Mouse (Mus musculus): ENCODE results near the gene Tnrc6c. TPM values are rescaled to one million over a fixed set of nuclear protein-coding genes. Genes with fewer than 3 reads are reported as not detected.
A peak's percentile ranks its signal among the peaks of the same experiment; 100 is the strongest.

Tnrc6c gene
- polyA plus RNA-seq, 1 experiment from 2014 or later, result 3.0 TPM

GRCm38 (mm10) chr11:117676649-117677048 is 22.6 kb downstream of the Tnrc6c start:
- no peaks in the 10 kb centered on the region for H3K9me3 ChIP-seq (ENCODE audit: low read length)
- H3K4me1 ChIP-seq (ENCODE audit: insufficient read depth), result peaks cover 6% of the 10 kb centered on the region; the same call in 1 of the 2 replicates
- no peak overlapping the region for H3K4me2 ChIP-seq (ENCODE audit: low read depth, low read length)
- ATAC-seq (no peak), DNase-seq (no peak)
- WGBS (ENCODE audit: insufficient replicate concordance), result 50% methylated on average over 2 of the region's 2 CpGs
- H3K4me3 ChIP-seq (ENCODE audit: low read depth, low read length), result no peak overlapping the region
- H3K36me3 ChIP-seq (replicated peaks; ENCODE audit: insufficient read depth, low read length), result no peaks in the 10 kb centered on the region
- no peaks in the 10 kb centered on the region for H3K27me3 ChIP-seq (ENCODE audit: insufficient read depth, low read length)
- TF ChIP-seq CTCF (IDR thresholded peaks at IDR 0.05; ENCODE audit: low read depth), result no peak
- TF ChIP-seq EP300 (IDR thresholded peaks at IDR 0.05; ENCODE audit: low read depth), result no peak
- H3K27ac ChIP-seq (ENCODE audit: low read depth), result no peak overlapping the region
- no peak overlapping the region for H3K9ac ChIP-seq (replicated peaks)

- H3K36me3 ChIP-seq (replicated peaks; ENCODE audit: insufficient read depth, low read length), result no peaks in the 10 kb centered on the region
- TF ChIP-seq CTCF (IDR thresholded peaks at IDR 0.05; ENCODE audit: low read depth) (no peak), EP300 (IDR thresholded peaks at IDR 0.05; ENCODE audit: low read depth) (no peak)
- peaks cover 6% of the 10 kb centered on the region; the same call in 1 of the 2 replicates for H3K4me1 ChIP-seq (ENCODE audit: insufficient read depth)
- no peak overlapping the region for H3K4me2 ChIP-seq (ENCODE audit: low read depth, low read length)
- H3K9me3 ChIP-seq (ENCODE audit: low read length), result no peaks in the 10 kb centered on the region
- H3K27ac ChIP-seq (ENCODE audit: low read depth), result no peak overlapping the region
- no peak for DNase-seq
- H3K9ac ChIP-seq (replicated peaks), result no peak overlapping the region
- WGBS (ENCODE audit: insufficient replicate concordance), result 60% methylated on average over 3 of the region's 3 CpGs
- no peak for ATAC-seq
- H3K4me3 ChIP-seq (ENCODE audit: low read depth, low read length), result no peak overlapping the region
- H3K27me3 ChIP-seq (ENCODE audit: insufficient read depth, low read length), result no peaks in the 10 kb centered on the region
These were observed 23.0 kb downstream of the Tnrc6c start for GRCm38 (mm10) chr11:117677111-117677510.

- no peak for TF ChIP-seq EP300 (IDR thresholded peaks at IDR 0.05; ENCODE audit: low read depth)
- no peak for TF ChIP-seq CTCF (IDR thresholded peaks at IDR 0.05; ENCODE audit: low read depth)
- DNase-seq (no peak), ATAC-seq (no peak)
- no peak overlapping the region for H3K9ac ChIP-seq (replicated peaks)
- peaks cover 6% of the 10 kb centered on the region; the same call in 1 of the 2 replicates for H3K4me1 ChIP-seq (ENCODE audit: insufficient read depth)
- no peaks in the 10 kb centered on the region for H3K36me3 ChIP-seq (replicated peaks; ENCODE audit: insufficient read depth, low read length)
- no peak overlapping the region for H3K4me2 ChIP-seq (ENCODE audit: low read depth, low read length)
- H3K27me3 ChIP-seq (ENCODE audit: insufficient read depth, low read length), result no peaks in the 10 kb centered on the region
- no peak overlapping the region for H3K27ac ChIP-seq (ENCODE audit: low read depth)
- 85% methylated on average over 3 of the region's 3 CpGs for WGBS (ENCODE audit: insufficient replicate concordance)
- H3K4me3 ChIP-seq (ENCODE audit: low read depth, low read length), result no peak overlapping the region
- H3K9me3 ChIP-seq (ENCODE audit: low read length), result no peaks in the 10 kb centered on the region
These were observed 23.5 kb downstream of the Tnrc6c start for GRCm38 (mm10) chr11:117677594-117677993.

GRCm38 (mm10) chr11:117678155-117678554 is 24.1 kb downstream of the Tnrc6c start:
- ATAC-seq, result no peak
- Histone ChIP-seq H3K27ac (ENCODE audit: low read depth) (no peak overlapping the region), H3K9ac (replicated peaks) (no peak overlapping the region), H3K27me3 (ENCODE audit: insufficient read depth, low read length) (no peaks in the 10 kb centered on the region), H3K4me3 (ENCODE audit: low read depth, low read length) (no peak overlapping the region), H3K36me3 (replicated peaks; ENCODE audit: insufficient read depth, low read length) (no peaks in the 10 kb centered on the region), H3K9me3 (ENCODE audit: low read length) (no peaks in the 10 kb centered on the region), H3K4me1 (ENCODE audit: insufficient read depth) (peaks cover 6% of the 10 kb centered on the region; the same call in 1 of the 2 replicates), H3K4me2 (ENCODE audit: low read depth, low read length) (no peak overlapping the region)
- TF ChIP-seq CTCF (IDR thresholded peaks at IDR 0.05; ENCODE audit: low read depth) (no peak), EP300 (IDR thresholded peaks at IDR 0.05; ENCODE audit: low read depth) (no peak)
- WGBS (ENCODE audit: insufficient replicate concordance), result 79% methylated on average over 4 of the region's 4 CpGs
- DNase-seq, result no peak

- DNase-seq, result no peak
These were observed 24.7 kb downstream of the Tnrc6c start for GRCm38 (mm10) chr11:117678740-117679139.

GRCm38 (mm10) chr11:117684640-117685039 is 30.6 kb downstream of the Tnrc6c start:
- H3K27ac ChIP-seq (ENCODE audit: low read depth), result no peak overlapping the region
- no peak overlapping the region for H3K4me2 ChIP-seq (ENCODE audit: low read depth, low read length)
- DNase-seq (no peak), ATAC-seq (no peak)
- no peaks in the 10 kb centered on the region for H3K9me3 ChIP-seq (ENCODE audit: low read length)
- no peaks in the 10 kb centered on the region for H3K36me3 ChIP-seq (replicated peaks; ENCODE audit: insufficient read depth, low read length)
- H3K4me1 ChIP-seq (ENCODE audit: insufficient read depth), result peaks cover 19% of the 10 kb centered on the region
- H3K27me3 ChIP-seq (ENCODE audit: insufficient read depth, low read length), result no peaks in the 10 kb centered on the region
- 63% methylated on average over 5 of the region's 5 CpGs for WGBS (ENCODE audit: insufficient replicate concordance)
- H3K9ac ChIP-seq (replicated peaks), result no peak overlapping the region
- H3K4me3 ChIP-seq (ENCODE audit: low read depth, low read length), result no peak overlapping the region
- TF ChIP-seq EP300 (IDR thresholded peaks at IDR 0.05; ENCODE audit: low read depth) (no peak), CTCF (IDR thresholded peaks at IDR 0.05; ENCODE audit: low read depth) (no peak)

More at GRCm38 (mm10) chr11:117678740-117679139, 24.7 kb downstream of the Tnrc6c start:
- ATAC-seq, result no peak
- 41% methylated on average over 2 of the region's 2 CpGs for WGBS (ENCODE audit: insufficient replicate concordance)
- no peak overlapping the region for H3K27ac ChIP-seq (ENCODE audit: low read depth)
- no peak overlapping the region for H3K4me2 ChIP-seq (ENCODE audit: low read depth, low read length)
- H3K9ac ChIP-seq (replicated peaks), result no peak overlapping the region
- no peak overlapping the region for H3K4me3 ChIP-seq (ENCODE audit: low read depth, low read length)
- no peaks in the 10 kb centered on the region for H3K36me3 ChIP-seq (replicated peaks; ENCODE audit: insufficient read depth, low read length)
- TF ChIP-seq CTCF (IDR thresholded peaks at IDR 0.05; ENCODE audit: low read depth), result peak; percentile 58
- no peak for TF ChIP-seq EP300 (IDR thresholded peaks at IDR 0.05; ENCODE audit: low read depth)
- no peaks in the 10 kb centered on the region for H3K9me3 ChIP-seq (ENCODE audit: low read length)
- peaks cover 6% of the 10 kb centered on the region; the same call in 1 of the 2 replicates for H3K4me1 ChIP-seq (ENCODE audit: insufficient read depth)
- H3K27me3 ChIP-seq (ENCODE audit: insufficient read depth, low read length), result no peaks in the 10 kb centered on the region

Data from liver, postnatal 0 days (tissue).